Mouse (Mus musculus) intestine, postnatal 0 days (tissue): ENCODE results near the gene Bckdhb. TPM values are rescaled to one million over a fixed set of nuclear protein-coding genes. Genes with fewer than 3 reads are reported as not detected.

Experiments
- ATAC-seq: fragments of 200-750 bp; cut with Nextera tagmentation; 2 replicates; pipeline ENCODE4 v1.8.0; 2017; ENCODE audit warnings: mild to moderate bottlenecking, moderate TSS enrichment, moderate library complexity
- H3K27ac ChIP-seq: fragments of 300-500 bp; sonication (generic); 2 replicates; pipeline ENCODE4 v1.5.1; 2014; ENCODE audit warnings: mild to moderate bottlenecking, low read depth, low read length, moderate library complexity
- H3K27me3 ChIP-seq: fragments of 300-500 bp; sonication (generic); replicated peaks from 2 replicates; pipeline ENCODE4 v1.6.1; 2014; ENCODE audit warnings: low read length, mixed read lengths; ENCODE audit not compliant: control insufficient read depth, insufficient read depth
- H3K36me3 ChIP-seq: fragments of 300-500 bp; sonication (generic); 2 replicates; pipeline ENCODE4 v1.6.1; 2014; ENCODE audit warnings: mild to moderate bottlenecking, moderate library complexity; ENCODE audit not compliant: control insufficient read depth, insufficient read depth
- H3K4me1 ChIP-seq: fragments of 300-500 bp; sonication (generic); replicated peaks from 2 replicates; pipeline ENCODE4 v1.6.1; 2014; ENCODE audit warnings: antibody characterized with exemption, low read length, mixed read lengths; ENCODE audit not compliant: control insufficient read depth, insufficient read depth
- H3K4me2 ChIP-seq: fragments of 300-500 bp; sonication (generic); replicated peaks from 2 replicates; pipeline ENCODE4 v1.6.1; 2014; ENCODE audit warnings: low read depth, mild to moderate bottlenecking, moderate library complexity
- H3K4me3 ChIP-seq: fragments of 300-500 bp; sonication (generic); 2 replicates; pipeline ENCODE4 v1.5.1; 2014; ENCODE audit warnings: low read depth, low read length
- H3K9ac ChIP-seq: fragments of 300-500 bp; sonication (generic); 2 replicates; pipeline ENCODE4 v1.6.1; 2014; ENCODE audit warnings: mild to moderate bottlenecking, low read depth, low read length
- H3K9me3 ChIP-seq: fragments of 300-500 bp; sonication (generic); 2 replicates; pipeline ENCODE4 v1.6.1; 2016; ENCODE audit warnings: mixed run types; ENCODE audit not compliant: control insufficient read depth
- CTCF ChIP-seq: sonication (generic); IDR thresholded peaks from 2 replicates; pipeline ENCODE4 v1.5.1; 2016; ENCODE audit warnings: low read depth, mild to moderate bottlenecking, control low read depth, antibody characterized with exemption, moderate library complexity
- WGBS: fragments of 180-500 bp; shearing (Covaris S2); extraction: QIAGEN DNeasy Blood & Tissue Kit; methylation state at CpG from one replicate; pipeline ENCODE4 v1.1.7; 2014; 5-methylcytosine and 5-hydroxymethylcytosine counted together
- polyA plus RNA-seq: library from polyadenylated mRNA; unstranded; fragments of >200 nt; fragmentation: Nextera tagmentation; extraction: Ambion mirVana; gene quantifications from 2 replicates; pipeline ENCODE4 v1.2.1, GENCODE M21; 2015

The Bckdhb gene
- polyA plus RNA-seq, 1 experiment from 2014 or later = 6.2 TPM

- H3K9me3 ChIP-seq = no peaks in the 10 kb centered on the region
- H3K27me3 ChIP-seq = no peaks in the 10 kb centered on the region
- H3K9ac ChIP-seq = no peak overlapping the region
- no peak for ATAC-seq
- 67% methylated on average over 13 of the region's 13 CpGs for WGBS
- H3K27ac ChIP-seq = no peak overlapping the region
- H3K36me3 ChIP-seq = no peaks in the 10 kb centered on the region
- peak overlapping the region; percentile 10; the same call in 1 of the 2 replicates for H3K4me2 ChIP-seq
- no peak overlapping the region for H3K4me3 ChIP-seq
- no peak for TF ChIP-seq CTCF
- no peaks in the 10 kb centered on the region for H3K4me1 ChIP-seq
Measured at GRCm38 (mm10) chr9:84114254-84114653, 189.3 kb downstream of the Bckdhb start.

GRCm38 (mm10) chr9:84117337-84117736 is 192.4 kb downstream of the Bckdhb start:
- Histone ChIP-seq H3K36me3 (no peaks in the 10 kb centered on the region), H3K4me1 (no peaks in the 10 kb centered on the region), H3K4me3 (no peak overlapping the region), H3K9me3 (no peaks in the 10 kb centered on the region), H3K4me2 (no peak overlapping the region), H3K27ac (no peak overlapping the region), H3K9ac (no peak overlapping the region), H3K27me3 (no peaks in the 10 kb centered on the region)
- 79% methylated on average over 5 of the region's 5 CpGs for WGBS
- peak; percentile 52 for TF ChIP-seq CTCF
- no peak for ATAC-seq

DNA sequence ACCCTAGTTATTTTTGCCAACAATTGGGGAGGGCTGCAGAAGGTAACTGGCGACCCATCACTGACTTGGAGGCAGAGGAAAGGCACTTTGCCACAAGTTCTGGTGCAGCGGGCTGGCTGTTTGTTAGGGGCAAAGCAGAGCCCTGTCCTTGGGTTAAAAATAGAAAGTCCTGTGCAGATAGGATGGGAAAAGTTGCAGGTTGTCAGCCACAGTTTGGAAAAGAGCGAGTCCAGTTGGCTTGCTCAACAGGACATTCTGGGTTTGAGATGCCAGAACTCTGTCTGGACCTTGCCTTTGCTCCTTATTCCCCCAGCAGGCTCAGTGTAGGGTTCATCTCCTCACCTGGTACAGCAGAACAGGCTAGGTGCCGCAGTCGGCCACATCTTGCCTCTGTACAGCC is 200.1 kb downstream of the Bckdhb start:
- H3K27ac ChIP-seq = no peak overlapping the region
- H3K9ac ChIP-seq = no peak overlapping the region
- WGBS = 96% methylated on average over 5 of the region's 5 CpGs
- no peaks in the 10 kb centered on the region for H3K36me3 ChIP-seq
- no peak overlapping the region for H3K4me2 ChIP-seq
- TF ChIP-seq CTCF = no peak
- no peaks in the 10 kb centered on the region for H3K9me3 ChIP-seq
- no peak for ATAC-seq
- no peak overlapping the region for H3K4me3 ChIP-seq
- H3K4me1 ChIP-seq = no peaks in the 10 kb centered on the region
- H3K27me3 ChIP-seq = no peaks in the 10 kb centered on the region

DNA sequence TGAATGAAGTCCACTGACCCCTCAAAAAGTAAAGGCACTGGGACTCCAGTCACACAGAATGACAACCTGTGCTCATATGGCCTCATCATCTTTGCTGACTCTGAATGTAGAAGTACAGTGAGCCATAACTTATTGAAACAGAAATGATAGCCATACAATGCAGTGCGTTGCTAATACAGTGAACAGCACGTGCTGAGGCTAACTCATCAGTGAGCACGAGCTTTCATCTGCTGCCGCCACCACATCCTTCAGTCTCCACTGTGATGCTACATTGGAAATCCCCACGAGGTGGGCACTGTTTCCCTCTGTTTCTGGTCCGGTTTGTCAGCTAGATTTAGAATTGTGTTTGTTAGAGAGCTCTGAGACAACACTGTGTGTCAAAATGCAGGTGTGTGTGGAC is 205.4 kb downstream of the Bckdhb start:
- Histone ChIP-seq H3K4me1 (no peaks in the 10 kb centered on the region), H3K9me3 (no peaks in the 10 kb centered on the region), H3K36me3 (no peaks in the 10 kb centered on the region), H3K27me3 (no peaks in the 10 kb centered on the region), H3K4me3 (no peak overlapping the region), H3K9ac (no peak overlapping the region), H3K4me2 (no peak overlapping the region), H3K27ac (no peak overlapping the region)
- TF ChIP-seq CTCF = no peak
- 84% methylated on average over 6 of the region's 6 CpGs for WGBS
- no peak for ATAC-seq

DNA sequence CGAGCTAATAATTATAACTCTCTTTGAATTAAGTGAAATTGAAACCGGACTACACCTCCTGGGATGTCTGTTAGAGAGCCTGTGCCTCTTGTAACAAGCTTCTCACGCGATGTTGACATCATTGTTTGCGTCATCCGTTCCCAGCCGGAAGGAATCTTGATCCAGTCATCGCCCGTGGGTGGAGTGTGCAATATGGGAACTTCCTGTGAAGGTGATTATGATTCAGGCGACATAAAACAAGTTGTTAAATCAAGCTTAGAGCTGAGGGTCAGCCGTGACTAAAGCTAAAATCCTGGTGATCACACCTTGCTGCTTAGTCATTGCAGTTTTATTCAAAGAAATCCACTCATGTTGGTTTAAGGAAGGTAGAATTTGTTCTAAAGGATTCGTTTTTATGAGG is 210.1 kb downstream of the Bckdhb start:
- Histone ChIP-seq H3K4me1 (no peaks in the 10 kb centered on the region), H3K27me3 (no peaks in the 10 kb centered on the region), H3K4me3 (no peak overlapping the region), H3K36me3 (no peaks in the 10 kb centered on the region), H3K9ac (no peak overlapping the region), H3K9me3 (no peaks in the 10 kb centered on the region), H3K27ac (no peak overlapping the region), H3K4me2 (no peak overlapping the region)
- no peak for ATAC-seq
- 82% methylated on average over 12 of the region's 12 CpGs for WGBS
- no peak for TF ChIP-seq CTCF

DNA sequence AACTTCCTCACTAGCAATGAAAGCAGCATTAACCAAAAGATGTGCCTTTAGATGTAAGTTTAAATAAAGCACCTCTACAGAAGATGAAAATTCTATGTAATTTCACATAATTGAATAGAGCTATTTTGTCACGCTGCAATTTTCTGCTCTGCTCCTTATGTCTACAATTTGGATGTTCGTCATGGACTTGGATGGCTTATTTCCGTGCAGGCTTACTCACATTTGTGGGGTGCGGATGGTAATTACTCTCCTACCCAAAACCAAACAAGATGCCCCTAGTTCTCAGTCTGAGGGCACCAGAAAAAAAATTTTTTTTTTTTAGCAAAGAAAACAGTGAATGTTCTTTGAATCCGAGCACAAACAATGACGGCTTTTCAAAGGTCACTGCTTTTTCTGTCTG is 212.2 kb downstream of the Bckdhb start:
- Histone ChIP-seq H3K9me3 (no peaks in the 10 kb centered on the region), H3K4me1 (no peaks in the 10 kb centered on the region), H3K27me3 (no peaks in the 10 kb centered on the region), H3K4me3 (no peak overlapping the region), H3K36me3 (no peaks in the 10 kb centered on the region), H3K4me2 (no peak overlapping the region), H3K27ac (no peak overlapping the region), H3K9ac (no peak overlapping the region)
- TF ChIP-seq CTCF = no peak
- 95% methylated on average over 6 of the region's 6 CpGs for WGBS
- ATAC-seq = no peak

DNA sequence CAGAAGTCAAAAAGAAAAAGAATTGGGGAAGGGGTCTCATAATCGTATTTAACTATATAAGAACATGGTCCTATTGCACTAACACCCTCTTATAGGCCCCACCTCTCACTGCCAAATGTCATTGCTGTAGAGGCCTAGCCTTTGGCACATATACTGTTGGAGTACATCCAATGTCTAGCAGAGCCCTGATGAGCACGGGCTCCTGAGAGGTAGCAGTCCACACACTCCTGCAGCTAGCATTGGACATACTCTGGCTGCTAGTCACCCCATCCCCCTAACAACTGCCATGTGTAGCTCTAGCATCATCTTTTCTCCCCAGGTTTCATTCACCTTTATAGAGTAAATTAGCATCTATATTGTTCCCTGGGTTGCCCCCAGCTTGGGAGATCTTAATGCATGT is 223.2 kb downstream of the Bckdhb start:
- H3K36me3 ChIP-seq = no peaks in the 10 kb centered on the region
- no peak overlapping the region for H3K9ac ChIP-seq
- no peak for TF ChIP-seq CTCF
- no peak for ATAC-seq
- H3K27me3 ChIP-seq = no peaks in the 10 kb centered on the region
- no peaks in the 10 kb centered on the region for H3K4me1 ChIP-seq
- no peak overlapping the region for H3K4me3 ChIP-seq
- H3K4me2 ChIP-seq = no peak overlapping the region
- no peak overlapping the region for H3K27ac ChIP-seq
- 81% methylated on average over 2 of the region's 2 CpGs for WGBS
- H3K9me3 ChIP-seq = no peaks in the 10 kb centered on the region

Other genes starting within 250 kb of the Bckdhb start
- 3.0 and 3.1 TPM in 2 replicates for gene Elovl4, start 118.9 kb upstream of the Bckdhb start, polyA plus RNA-seq
- 4.5 and 5.0 TPM in 2 replicates for gene Ttk, start 90.5 kb upstream of the Bckdhb start, polyA plus RNA-seq